Mouse (Mus musculus): ENCODE results near the gene Aff1. TPM values are rescaled to one million over a fixed set of nuclear protein-coding genes. Genes with fewer than 3 reads are reported as not detected.

Aff1 gene
- polyA plus RNA-seq, 1 experiment, result 23.3 TPM

- no peak for TF ChIP-seq EP300 (IDR thresholded peaks at IDR 0.05; ENCODE audit: insufficient read depth, low read depth, low read length)
Measured at GRCm38 (mm10) chr5:103774703-103775333, 82.6 kb downstream of the Aff1 start.

GRCm38 (mm10) chr5:103775429-103775828 lies 83.3 kb downstream of the Aff1 start:
- TF ChIP-seq EP300 (IDR thresholded peaks at IDR 0.05; ENCODE audit: insufficient read depth, low read depth, low read length), result no peak
- no peak for TF ChIP-seq POLR2A (IDR thresholded peaks at IDR 0.05; ENCODE audit: insufficient read depth, low read length)
- TF ChIP-seq CTCF (IDR thresholded peaks at IDR 0.05; ENCODE audit: low read depth, low read length), result no peak
- H3K27me3 ChIP-seq (ENCODE audit: control insufficient read depth, insufficient read depth, low read length, poor library complexity, severe bottlenecking), result no peaks in the 10 kb centered on the region
- H3K27ac ChIP-seq (ENCODE audit: insufficient read depth, low read length), result no peak overlapping the region
- H3K4me1 ChIP-seq (ENCODE audit: control insufficient read depth, insufficient read depth, low read length), result peaks cover 10% of the 10 kb centered on the region
- H3K9ac ChIP-seq (ENCODE audit: low read depth, poor library complexity, severe bottlenecking), result no peak overlapping the region
- H3K9me3 ChIP-seq (replicated peaks; ENCODE audit: control insufficient read depth, insufficient read depth, low read length, poor library complexity, severe bottlenecking), result no peaks in the 10 kb centered on the region
- no peak overlapping the region for H3K4me3 ChIP-seq (ENCODE audit: low read depth, low read length)
- no peaks in the 10 kb centered on the region for H3K36me3 ChIP-seq (ENCODE audit: control insufficient read depth, insufficient read depth, low read length, poor library complexity, severe bottlenecking)

More at GRCm38 (mm10) chr5:103774703-103775333, 82.6 kb downstream of the Aff1 start:
- Histone ChIP-seq H3K9ac (ENCODE audit: low read depth, poor library complexity, severe bottlenecking) (no peak overlapping the region), H3K4me1 (ENCODE audit: control insufficient read depth, insufficient read depth, low read length) (peaks cover 10% of the 10 kb centered on the region), H3K36me3 (ENCODE audit: control insufficient read depth, insufficient read depth, low read length, poor library complexity, severe bottlenecking) (no peaks in the 10 kb centered on the region), H3K9me3 (replicated peaks; ENCODE audit: control insufficient read depth, insufficient read depth, low read length, poor library complexity, severe bottlenecking) (no peaks in the 10 kb centered on the region), H3K4me3 (ENCODE audit: low read depth, low read length) (no peak overlapping the region), H3K27ac (ENCODE audit: insufficient read depth, low read length) (no peak overlapping the region), H3K27me3 (ENCODE audit: control insufficient read depth, insufficient read depth, low read length, poor library complexity, severe bottlenecking) (no peaks in the 10 kb centered on the region)

DNA sequence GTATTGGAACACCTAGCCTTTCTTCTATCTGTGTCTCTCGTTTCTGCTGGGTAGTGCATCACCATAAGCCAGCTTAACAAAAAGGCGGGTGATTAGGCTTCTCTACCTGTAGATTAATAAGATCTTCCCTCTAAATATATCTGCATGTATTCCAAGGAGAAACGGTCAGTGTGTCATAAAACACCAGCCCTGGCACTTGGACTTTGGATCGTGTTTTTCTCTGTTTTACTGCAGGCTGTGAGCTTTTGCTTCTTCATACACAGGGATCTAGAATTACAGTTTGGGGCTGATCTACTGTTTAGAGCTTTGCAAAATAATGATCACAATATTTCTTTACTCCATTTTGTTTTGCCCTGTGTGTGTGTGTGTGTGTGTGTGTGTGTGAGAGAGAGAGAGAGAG lies 84.7 kb downstream of the Aff1 start:
- Histone ChIP-seq H3K9me3 (replicated peaks; ENCODE audit: control insufficient read depth, insufficient read depth, low read length, poor library complexity, severe bottlenecking) (no peaks in the 10 kb centered on the region), H3K36me3 (ENCODE audit: control insufficient read depth, insufficient read depth, low read length, poor library complexity, severe bottlenecking) (no peaks in the 10 kb centered on the region), H3K4me3 (ENCODE audit: low read depth, low read length) (no peak overlapping the region), H3K9ac (ENCODE audit: low read depth, poor library complexity, severe bottlenecking) (no peak overlapping the region), H3K27ac (ENCODE audit: insufficient read depth, low read length) (no peak overlapping the region), H3K27me3 (ENCODE audit: control insufficient read depth, insufficient read depth, low read length, poor library complexity, severe bottlenecking) (no peaks in the 10 kb centered on the region), H3K4me1 (ENCODE audit: control insufficient read depth, insufficient read depth, low read length) (peaks cover 9% of the 10 kb centered on the region)
- TF ChIP-seq CTCF (IDR thresholded peaks at IDR 0.05; ENCODE audit: low read depth, low read length) (no peak), POLR2A (IDR thresholded peaks at IDR 0.05; ENCODE audit: insufficient read depth, low read length) (no peak), EP300 (IDR thresholded peaks at IDR 0.05; ENCODE audit: insufficient read depth, low read depth, low read length) (no peak)

- no peak overlapping the region for H3K9ac ChIP-seq (ENCODE audit: low read depth, poor library complexity, severe bottlenecking)
- H3K36me3 ChIP-seq (ENCODE audit: control insufficient read depth, insufficient read depth, low read length, poor library complexity, severe bottlenecking), result no peaks in the 10 kb centered on the region
- no peaks in the 10 kb centered on the region for H3K27me3 ChIP-seq (ENCODE audit: control insufficient read depth, insufficient read depth, low read length, poor library complexity, severe bottlenecking)
- no peak overlapping the region for H3K4me3 ChIP-seq (ENCODE audit: low read depth, low read length)
- H3K9me3 ChIP-seq (replicated peaks; ENCODE audit: control insufficient read depth, insufficient read depth, low read length, poor library complexity, severe bottlenecking), result no peaks in the 10 kb centered on the region
- no peak for TF ChIP-seq CTCF (IDR thresholded peaks at IDR 0.05; ENCODE audit: low read depth, low read length)
- no peak for TF ChIP-seq POLR2A (IDR thresholded peaks at IDR 0.05; ENCODE audit: insufficient read depth, low read length)
- no peak for TF ChIP-seq EP300 (IDR thresholded peaks at IDR 0.05; ENCODE audit: insufficient read depth, low read depth, low read length)
- H3K4me1 ChIP-seq (ENCODE audit: control insufficient read depth, insufficient read depth, low read length), result peaks cover 9% of the 10 kb centered on the region
- no peak overlapping the region for H3K27ac ChIP-seq (ENCODE audit: insufficient read depth, low read length)
Measured at GRCm38 (mm10) chr5:103777446-103777845, 85.3 kb downstream of the Aff1 start.

GRCm38 (mm10) chr5:103778314-103779117 lies 86.3 kb downstream of the Aff1 start:
- no peak overlapping the region for H3K4me3 ChIP-seq (ENCODE audit: low read depth, low read length)
- H3K27me3 ChIP-seq (ENCODE audit: control insufficient read depth, insufficient read depth, low read length, poor library complexity, severe bottlenecking), result no peaks in the 10 kb centered on the region
- TF ChIP-seq CTCF (IDR thresholded peaks at IDR 0.05; ENCODE audit: low read depth, low read length), result no peak
- TF ChIP-seq EP300 (IDR thresholded peaks at IDR 0.05; ENCODE audit: insufficient read depth, low read depth, low read length), result no peak
- TF ChIP-seq POLR2A (IDR thresholded peaks at IDR 0.05; ENCODE audit: insufficient read depth, low read length), result no peak
- no peak overlapping the region for H3K9ac ChIP-seq (ENCODE audit: low read depth, poor library complexity, severe bottlenecking)
- H3K4me1 ChIP-seq (ENCODE audit: control insufficient read depth, insufficient read depth, low read length), result peaks cover 9% of the 10 kb centered on the region
- H3K9me3 ChIP-seq (replicated peaks; ENCODE audit: control insufficient read depth, insufficient read depth, low read length, poor library complexity, severe bottlenecking), result no peaks in the 10 kb centered on the region
- no peaks in the 10 kb centered on the region for H3K36me3 ChIP-seq (ENCODE audit: control insufficient read depth, insufficient read depth, low read length, poor library complexity, severe bottlenecking)
- no peak overlapping the region for H3K27ac ChIP-seq (ENCODE audit: insufficient read depth, low read length)

DNA sequence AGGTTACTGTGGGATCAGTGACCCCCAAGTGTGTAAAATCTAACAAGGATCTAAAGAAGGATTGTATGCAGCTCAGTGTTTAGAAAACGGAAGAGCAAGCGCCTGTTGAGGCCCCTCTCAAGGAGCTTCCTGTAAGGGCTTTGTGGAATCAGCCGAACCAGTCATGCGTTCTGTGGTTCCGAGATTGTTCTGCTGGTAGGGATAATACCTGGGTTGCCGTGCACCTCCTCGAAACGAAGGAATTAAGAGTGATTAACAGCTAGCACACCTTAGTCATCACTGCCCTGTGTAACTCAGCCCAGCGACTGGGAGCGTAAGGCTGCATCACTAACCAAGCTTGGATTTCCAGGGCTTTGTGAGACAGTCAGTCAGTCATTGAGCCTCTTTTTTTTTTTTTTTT lies 87.7 kb downstream of the Aff1 start:
- no peak overlapping the region for H3K9ac ChIP-seq (ENCODE audit: low read depth, poor library complexity, severe bottlenecking)
- TF ChIP-seq EP300 (IDR thresholded peaks at IDR 0.05; ENCODE audit: insufficient read depth, low read depth, low read length) (no peak), POLR2A (IDR thresholded peaks at IDR 0.05; ENCODE audit: insufficient read depth, low read length) (no peak), CTCF (IDR thresholded peaks at IDR 0.05; ENCODE audit: low read depth, low read length) (no peak)
- peaks cover 9% of the 10 kb centered on the region for H3K4me1 ChIP-seq (ENCODE audit: control insufficient read depth, insufficient read depth, low read length)
- H3K9me3 ChIP-seq (replicated peaks; ENCODE audit: control insufficient read depth, insufficient read depth, low read length, poor library complexity, severe bottlenecking), result no peaks in the 10 kb centered on the region
- no peaks in the 10 kb centered on the region for H3K27me3 ChIP-seq (ENCODE audit: control insufficient read depth, insufficient read depth, low read length, poor library complexity, severe bottlenecking)
- H3K4me3 ChIP-seq (ENCODE audit: low read depth, low read length), result no peak overlapping the region
- no peaks in the 10 kb centered on the region for H3K36me3 ChIP-seq (ENCODE audit: control insufficient read depth, insufficient read depth, low read length, poor library complexity, severe bottlenecking)
- no peak overlapping the region for H3K27ac ChIP-seq (ENCODE audit: insufficient read depth, low read length)
